Mouse (Mus musculus) liver, embryonic 12.5 days (tissue): ENCODE results near the gene Trpm6. TPM values are rescaled to one million over a fixed set of nuclear protein-coding genes. Genes with fewer than 3 reads are reported as not detected.

Experiments
- ATAC-seq: fragments of 200-750 bp; cut with Nextera tagmentation; 2 replicates; pipeline ENCODE4 v1.8.0; 2017; ENCODE audit warnings: moderate number of reproducible peaks, mild to moderate bottlenecking, moderate library complexity
- H3K27ac ChIP-seq: fragments of 300-500 bp; sonication (generic); 2 replicates; pipeline ENCODE4 v1.5.1; 2016; ENCODE audit warnings: mild to moderate bottlenecking
- H3K27me3 ChIP-seq: fragments of 300-500 bp; sonication (generic); replicated peaks from 2 replicates; pipeline ENCODE4 v1.6.1; 2016; ENCODE audit warnings: mild to moderate bottlenecking, moderate library complexity
- H3K36me3 ChIP-seq: fragments of 300-500 bp; sonication (generic); 2 replicates; pipeline ENCODE4 v1.6.1; 2016; ENCODE audit warnings: mild to moderate bottlenecking, moderate library complexity
- H3K4me1 ChIP-seq: fragments of 300-500 bp; sonication (generic); 2 replicates; pipeline ENCODE4 v1.6.1; 2016
- H3K4me2 ChIP-seq: fragments of 300-500 bp; sonication (generic); 2 replicates; pipeline ENCODE4 v1.6.1; 2016; ENCODE audit warnings: mild to moderate bottlenecking, moderate library complexity
- H3K4me3 ChIP-seq: fragments of 300-500 bp; sonication (generic); 2 replicates; pipeline ENCODE4 v1.5.1; 2016; ENCODE audit warnings: mild to moderate bottlenecking, moderate library complexity
- H3K9ac ChIP-seq: fragments of 300-500 bp; sonication (generic); 2 replicates; pipeline ENCODE4 v1.6.1; 2016; ENCODE audit warnings: mild to moderate bottlenecking, moderate library complexity
- H3K9me3 ChIP-seq: fragments of 300-500 bp; sonication (generic); replicated peaks from 2 replicates; pipeline ENCODE4 v1.6.1; 2016; ENCODE audit warnings: mild to moderate bottlenecking, moderate library complexity
- WGBS: fragments of 180-500 bp; shearing (Covaris S2); methylation state at CpG from one replicate; pipeline ENCODE4 v1.1.7; 2016; ENCODE audit not compliant: insufficient replicate concordance; 5-methylcytosine and 5-hydroxymethylcytosine counted together
- polyA plus RNA-seq: library from polyadenylated mRNA; unstranded; fragments of >200 nt; fragmentation: Nextera tagmentation; extraction: Ambion mirVana; gene quantifications from 2 replicates; pipeline ENCODE4 v1.2.1, GENCODE M21; 2016

Gene Trpm6
- polyA plus RNA-seq, 1 experiment from 2014 or later, result not detected

- Histone ChIP-seq H3K4me2 (no peak overlapping the region), H3K9ac (no peak overlapping the region), H3K27me3 (no peaks in the 10 kb centered on the region), H3K4me3 (no peak overlapping the region), H3K4me1 (no peaks in the 10 kb centered on the region), H3K9me3 (no peaks in the 10 kb centered on the region), H3K27ac (no peak overlapping the region), H3K36me3 (no peaks in the 10 kb centered on the region)
- WGBS, result 77% methylated on average over 6 of the region's 6 CpGs
- no peak for ATAC-seq
Measured at GRCm38 (mm10) chr19:18902694-18903067, 152.9 kb downstream of the Trpm6 start.

- Histone ChIP-seq H3K36me3 (no peaks in the 10 kb centered on the region), H3K27ac (no peak overlapping the region), H3K4me3 (no peak overlapping the region), H3K9ac (no peak overlapping the region), H3K27me3 (no peaks in the 10 kb centered on the region), H3K4me1 (no peaks in the 10 kb centered on the region), H3K9me3 (no peaks in the 10 kb centered on the region), H3K4me2 (no peak overlapping the region)
- WGBS, result 44% methylated on average over 3 of the region's 3 CpGs
- ATAC-seq, result no peak
Measured at GRCm38 (mm10) chr19:18905511-18905910, 155.7 kb downstream of the Trpm6 start.

GRCm38 (mm10) chr19:18909641-18910040, 159.9 kb downstream of the Trpm6 start:
- Histone ChIP-seq H3K9ac (no peak overlapping the region), H3K27ac (no peak overlapping the region), H3K27me3 (no peaks in the 10 kb centered on the region), H3K4me1 (no peaks in the 10 kb centered on the region), H3K4me2 (no peak overlapping the region), H3K36me3 (no peaks in the 10 kb centered on the region), H3K4me3 (no peak overlapping the region), H3K9me3 (no peaks in the 10 kb centered on the region)
- no peak for ATAC-seq
- WGBS, result 69% methylated on average over 3 of the region's 3 CpGs

- no peak for ATAC-seq
- Histone ChIP-seq H3K9me3 (no peaks in the 10 kb centered on the region), H3K27me3 (no peaks in the 10 kb centered on the region), H3K4me1 (no peaks in the 10 kb centered on the region), H3K4me2 (no peak overlapping the region), H3K27ac (no peak overlapping the region), H3K4me3 (no peak overlapping the region), H3K9ac (no peak overlapping the region), H3K36me3 (no peaks in the 10 kb centered on the region)
Measured at GRCm38 (mm10) chr19:18911755-18912340, 162.1 kb downstream of the Trpm6 start.

GRCm38 (mm10) chr19:18941391-18941790, 191.6 kb downstream of the Trpm6 start:
- Histone ChIP-seq H3K36me3 (no peaks in the 10 kb centered on the region), H3K27me3 (no peaks in the 10 kb centered on the region), H3K4me3 (no peak overlapping the region), H3K27ac (no peak overlapping the region), H3K4me1 (no peaks in the 10 kb centered on the region), H3K4me2 (no peak overlapping the region), H3K9ac (no peak overlapping the region), H3K9me3 (no peaks in the 10 kb centered on the region)
- ATAC-seq, result no peak
- WGBS, result 70% methylated on average over 6 of the region's 6 CpGs

Other genes starting within 250 kb of the Trpm6 start
- gene Ostf1, start 118.2 kb upstream of the Trpm6 start, polyA plus RNA-seq, result 60.8 and 65.1 TPM in 2 replicates
- gene Nmrk1, start 118.0 kb upstream of the Trpm6 start, polyA plus RNA-seq, result 6.3 and 7.2 TPM in 2 replicates
- gene Carnmt1, start 79.2 kb upstream of the Trpm6 start, polyA plus RNA-seq, result 45.4 and 46.8 TPM in 2 replicates
- gene D030056L22Rik, start 36.8 kb upstream of the Trpm6 start, polyA plus RNA-seq, result 50.8 and 53.0 TPM in 2 replicates